Mouse (Mus musculus): ENCODE results near the gene Prkcb. TPM values are rescaled to one million over a fixed set of nuclear protein-coding genes. Genes with fewer than 3 reads are reported as not detected.

Gene Prkcb
- polyA plus RNA-seq, 1 experiment from 2014 or later, result 14.3 TPM

Other genes with a start within 250 kb of the Prkcb start
- gene Ubfd1, start 221.6 kb upstream of the Prkcb start, polyA plus RNA-seq (2016; fragmentation: Nextera tagmentation; extraction: Ambion mirVana), result 60.3 and 81.0 TPM in 2 replicates
- 21.5 and 29.1 TPM in 2 replicates for gene Ears2, start 221.5 kb upstream of the Prkcb start, polyA plus RNA-seq (2016; fragmentation: Nextera tagmentation; extraction: Ambion mirVana)
- 1,058 and 1,342 TPM in 2 replicates for gene Ndufab1, start 186.9 kb upstream of the Prkcb start, polyA plus RNA-seq (2016; fragmentation: Nextera tagmentation; extraction: Ambion mirVana)
- gene Palb2, start 155.8 kb upstream of the Prkcb start, polyA plus RNA-seq (2016; fragmentation: Nextera tagmentation; extraction: Ambion mirVana), result 13.4 and 17.9 TPM in 2 replicates
- gene Dctn5, start 155.7 kb upstream of the Prkcb start, polyA plus RNA-seq (2016; fragmentation: Nextera tagmentation; extraction: Ambion mirVana), result 83.4 and 102 TPM in 2 replicates
- gene Plk1, start 129.3 kb upstream of the Prkcb start, polyA plus RNA-seq (2016; fragmentation: Nextera tagmentation; extraction: Ambion mirVana), result 143 and 172 TPM in 2 replicates
- gene Ern2, start 102.5 kb upstream of the Prkcb start, polyA plus RNA-seq (2016; fragmentation: Nextera tagmentation; extraction: Ambion mirVana), result not detected in 2 replicates
- gene Chp2, start 69.3 kb upstream of the Prkcb start, polyA plus RNA-seq (2016; fragmentation: Nextera tagmentation; extraction: Ambion mirVana), result 0.18 TPM in 1 of 2 replicates, not detected in the other

All from heart, embryonic 10.5 days (tissue).